Mouse (Mus musculus) thymus, adult 2 months (tissue): Measurements from ENCODE around the gene Hnrnpab. TPM values are rescaled to one million over a fixed set of nuclear protein-coding genes. Genes with fewer than 3 reads are reported as not detected.

ENCODE experiments used
- DNase-seq: peaks from one replicate; pipeline ENCODE4 v3.0.0; 2021
- H3K27ac ChIP-seq: fragments of 200-500 bp; 2 replicates; pipeline ENCODE4 v1.5.1; 2012; ENCODE audit warnings: low read length, control low read depth; ENCODE audit not compliant: control insufficient read depth, insufficient read depth
- H3K27me3 ChIP-seq: fragments of 200-500 bp; 2 replicates; pipeline ENCODE4 v1.6.1; 2012; ENCODE audit warnings: mild to moderate bottlenecking, low read length, moderate library complexity, mixed read lengths; ENCODE audit not compliant: control insufficient read depth, insufficient read depth
- H3K36me3 ChIP-seq: fragments of 200-500 bp; 2 replicates; pipeline ENCODE4 v1.6.1; 2012; ENCODE audit warnings: mild to moderate bottlenecking, low read length, moderate library complexity; ENCODE audit not compliant: control insufficient read depth, insufficient read depth
- H3K4me1 ChIP-seq: fragments of 200-500 bp; replicated peaks from 2 replicates; pipeline ENCODE4 v1.6.1; 2012; ENCODE audit warnings: low read length; ENCODE audit not compliant: control insufficient read depth, insufficient read depth
- H3K4me3 ChIP-seq: fragments of 200-500 bp; 2 replicates; pipeline ENCODE4 v1.5.1; 2012; ENCODE audit warnings: mild to moderate bottlenecking, low read length, control low read depth, moderate library complexity; ENCODE audit not compliant: control insufficient read depth, insufficient read depth
- CTCF ChIP-seq: fragments of 200-500 bp; IDR thresholded peaks from 2 replicates; pipeline ENCODE4 v1.5.1; 2012; ENCODE audit warnings: mild to moderate bottlenecking, control low read depth, low read length, moderate library complexity, borderline replicate concordance; ENCODE audit not compliant: control insufficient read depth, poor library complexity, insufficient read depth; ENCODE audit errors: extremely low read depth
- POLR2A ChIP-seq: fragments of 200-500 bp; IDR thresholded peaks from 2 replicates; pipeline ENCODE4 v1.6.1; 2012; ENCODE audit warnings: mild to moderate bottlenecking, low read length, control low read depth, moderate library complexity; ENCODE audit not compliant: control insufficient read depth, poor library complexity, insufficient read depth; ENCODE audit errors: extremely low read depth
- WGBS: fragments of 180-500 bp; shearing (Covaris S2); methylation state at CpG from one replicate; pipeline ENCODE4 v1.1.7; 2018; 5-methylcytosine and 5-hydroxymethylcytosine counted together
- polyA plus RNA-seq: library from polyadenylated mRNA; depleted of rRNA; stranded (reverse); fragments of >200 nt; gene quantifications from 2 replicates; pipeline ENCODE4 v1.2.3, GENCODE M21; 2012; rRNA removed

The Hnrnpab gene
- 533 and 863 TPM in 2 replicates for polyA plus RNA-seq

DNA sequence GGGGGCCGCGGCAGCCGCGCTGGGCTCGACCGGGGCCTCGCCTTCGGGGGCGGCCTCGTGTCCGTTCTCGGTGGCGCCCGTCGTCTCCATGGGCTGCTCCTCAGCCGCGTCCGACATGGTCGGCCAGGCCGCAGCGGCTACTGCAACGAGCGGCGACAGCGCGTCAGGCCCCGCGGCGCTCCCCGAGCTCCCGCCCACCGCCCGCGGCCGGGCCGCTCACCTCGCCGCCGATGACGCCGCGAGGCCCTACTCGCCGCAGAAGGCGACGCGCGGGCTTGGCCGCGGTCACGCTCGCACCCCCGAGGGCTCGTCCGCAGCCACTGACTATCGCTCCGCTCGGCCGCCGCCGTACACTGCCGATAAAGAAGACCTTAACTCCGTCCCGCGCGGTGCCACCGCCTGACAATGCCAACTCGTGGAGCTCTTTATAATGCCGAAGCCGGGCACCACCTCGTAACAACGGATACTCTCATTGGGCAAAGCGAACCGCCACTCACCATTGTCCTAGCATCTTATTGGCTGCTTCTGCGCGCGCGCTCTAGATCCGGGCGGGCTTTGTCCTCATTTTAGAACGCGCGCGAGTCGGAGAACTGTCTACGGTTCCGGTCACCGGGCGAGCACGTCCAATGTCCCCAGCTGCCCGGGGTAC is at the start of gene Hnrnpab:
TSS of gene Hnrnpab (minus strand) at position 401 of the 649 bp plus-strand sequence.
- peak; percentile 96 for DNase-seq
- under 1% methylated on average over 91 of the region's 91 CpGs for WGBS
- Histone ChIP-seq H3K27ac (peak within 1 kb of the TSS; percentile 15), H3K36me3 (peaks cover 38% of the 10 kb centered on the region), H3K4me1 (peaks cover 13% of the 10 kb centered on the region), H3K4me3 (peak within 1 kb of the TSS; percentile 75), H3K27me3 (no peaks in the 10 kb centered on the region)
- TF ChIP-seq POLR2A (peak; percentile 100), CTCF (no peak)

DNA sequence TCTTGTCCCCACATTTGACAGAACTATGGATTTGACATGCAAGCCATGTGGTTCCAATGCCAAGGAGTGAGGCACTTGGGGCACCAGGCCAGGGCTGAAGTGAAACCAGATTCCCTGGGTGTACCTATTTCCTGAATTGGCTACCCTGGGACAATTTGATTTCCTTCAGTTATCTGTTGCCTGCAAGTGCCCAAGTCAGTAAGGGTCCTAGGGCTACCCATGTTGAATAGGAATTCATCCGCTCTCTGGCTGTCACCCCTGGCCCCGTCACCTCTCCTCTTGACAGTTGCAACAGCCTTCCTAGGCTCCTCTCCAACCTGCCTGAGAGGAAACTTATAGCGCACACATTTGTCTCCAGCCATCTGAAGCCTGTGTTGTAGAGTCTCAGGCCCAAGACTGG is 48.2 kb upstream of the Hnrnpab start:
- Histone ChIP-seq H3K36me3 (no peaks in the 10 kb centered on the region), H3K27ac (no peak overlapping the region), H3K4me3 (no peak overlapping the region), H3K4me1 (peaks cover 24% of the 10 kb centered on the region), H3K27me3 (no peaks in the 10 kb centered on the region)
- no peak for DNase-seq
- WGBS = 97% methylated on average over 3 of the region's 3 CpGs
- TF ChIP-seq POLR2A (no peak), CTCF (no peak)

DNA sequence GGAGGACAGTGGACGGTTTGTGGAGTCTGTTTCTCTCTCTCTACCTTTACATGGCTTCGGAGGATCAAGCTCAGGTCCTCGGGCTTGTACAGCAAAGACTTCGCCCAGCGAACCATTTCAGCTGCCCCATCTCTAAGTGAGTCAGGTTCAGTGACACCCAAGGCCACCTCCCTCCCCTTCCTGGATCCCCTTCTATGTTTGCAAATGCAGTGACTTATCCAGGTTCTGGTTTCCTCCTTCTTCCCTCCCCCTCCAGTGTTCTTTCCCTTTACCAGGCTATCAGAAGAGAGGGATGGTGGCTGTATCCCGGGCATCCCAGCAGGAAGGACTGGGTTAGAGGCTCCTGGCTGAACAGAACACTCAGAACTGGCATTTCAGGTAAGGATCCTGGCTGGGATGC is 47.1 kb upstream of the Hnrnpab start:
- no peak overlapping the region for H3K27ac ChIP-seq
- H3K36me3 ChIP-seq = no peaks in the 10 kb centered on the region
- no peak for DNase-seq
- TF ChIP-seq POLR2A (no peak), CTCF (no peak)
- H3K4me3 ChIP-seq = no peak overlapping the region
- 94% methylated on average over 6 of the region's 6 CpGs for WGBS
- H3K4me1 ChIP-seq = peaks cover 27% of the 10 kb centered on the region
- no peaks in the 10 kb centered on the region for H3K27me3 ChIP-seq

DNA sequence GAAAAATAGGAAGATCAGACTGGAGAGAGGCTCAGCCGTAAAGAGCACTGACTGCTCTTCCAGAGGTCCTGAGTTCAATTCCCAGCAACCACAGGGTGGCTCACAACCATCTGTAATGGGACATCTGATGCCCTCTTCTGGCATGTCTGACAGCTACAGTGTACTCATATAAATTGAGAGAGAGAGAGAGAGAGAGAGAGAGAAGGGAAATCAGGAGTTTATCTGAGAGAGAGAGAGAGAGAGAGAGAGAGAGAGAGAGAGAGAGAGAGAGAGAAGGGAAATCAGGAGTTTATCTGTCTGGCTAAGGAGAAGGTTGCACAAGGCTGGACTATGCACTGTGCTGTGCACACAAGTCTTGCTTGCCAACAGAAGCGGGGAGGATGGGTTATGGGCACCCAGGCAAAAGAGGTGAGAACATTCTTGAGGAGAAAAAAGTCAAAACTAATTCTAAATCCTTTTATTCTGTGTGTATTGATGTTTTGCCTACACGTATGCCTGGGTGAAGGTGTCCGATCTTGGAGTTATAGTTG is 46.3 kb upstream of the Hnrnpab start:
- H3K4me3 ChIP-seq = no peak overlapping the region
- WGBS = 97% methylated on average over 4 of the region's 4 CpGs
- DNase-seq = no peak
- no peaks in the 10 kb centered on the region for H3K36me3 ChIP-seq
- TF ChIP-seq POLR2A (no peak), CTCF (no peak)
- H3K27ac ChIP-seq = no peak overlapping the region
- no peaks in the 10 kb centered on the region for H3K27me3 ChIP-seq
- H3K4me1 ChIP-seq = peaks cover 26% of the 10 kb centered on the region

DNA sequence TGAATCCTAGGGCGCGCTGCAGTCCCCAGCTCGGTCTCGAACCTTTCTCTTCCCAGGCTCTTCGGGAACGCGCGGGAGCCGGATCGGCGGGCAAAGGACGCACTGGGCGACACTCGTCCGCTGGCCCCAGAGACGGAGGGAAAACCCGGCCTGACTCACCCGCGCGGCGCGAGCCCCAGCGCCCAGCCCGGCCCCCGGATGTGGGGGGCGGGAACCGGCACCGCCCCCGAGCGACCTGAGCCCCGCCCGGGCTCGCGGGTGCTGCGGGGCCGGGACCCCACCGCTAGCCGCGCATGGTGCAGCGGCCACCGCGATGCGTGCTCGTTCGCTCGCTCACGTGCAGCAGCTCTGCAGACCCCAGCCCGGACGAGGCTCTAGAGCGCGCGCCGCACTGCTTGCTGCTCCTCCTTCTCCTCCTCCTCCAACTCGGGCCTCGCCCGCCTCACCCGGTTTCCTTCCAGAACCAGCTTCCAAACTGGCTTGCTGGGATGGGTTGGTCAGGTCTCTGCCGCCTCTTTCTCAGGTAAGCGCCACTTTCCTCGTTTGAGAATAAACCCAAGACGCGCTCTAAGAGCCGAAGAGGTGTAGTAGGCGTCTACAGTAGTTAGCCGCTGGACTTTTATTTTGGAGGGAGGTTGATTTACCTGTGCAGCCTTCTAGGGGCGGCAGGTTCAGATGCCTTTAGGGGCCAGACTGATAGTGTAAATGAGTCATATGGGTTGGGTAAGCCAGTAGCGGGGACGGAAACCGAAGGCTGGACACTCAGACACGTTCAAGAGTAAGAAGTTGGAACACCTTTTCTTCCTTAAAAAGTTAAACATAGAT is 44.3 kb upstream of the Hnrnpab start, which contains the start of the genes N4bp3 and D930048N14Rik:
TSS of gene N4bp3 (minus strand) at position 152 of the 825 bp plus-strand sequence.
TSS of gene D930048N14Rik (plus strand) at position 264 of the 825 bp plus-strand sequence.
- peaks cover 42% of the 10 kb centered on the region for H3K4me1 ChIP-seq
- H3K27ac ChIP-seq = no peak within 1 kb of the TSS
- WGBS = 1% methylated on average over 70 of the region's 70 CpGs
- no peaks in the 10 kb centered on the region for H3K36me3 ChIP-seq
- peak within 1 kb of the TSS; percentile 82 for H3K4me3 ChIP-seq
- TF ChIP-seq POLR2A = no peak
- no peak; the same call in 1 of the 2 replicates for TF ChIP-seq CTCF
- H3K27me3 ChIP-seq = no peaks in the 10 kb centered on the region
- DNase-seq = peak; percentile 78

DNA sequence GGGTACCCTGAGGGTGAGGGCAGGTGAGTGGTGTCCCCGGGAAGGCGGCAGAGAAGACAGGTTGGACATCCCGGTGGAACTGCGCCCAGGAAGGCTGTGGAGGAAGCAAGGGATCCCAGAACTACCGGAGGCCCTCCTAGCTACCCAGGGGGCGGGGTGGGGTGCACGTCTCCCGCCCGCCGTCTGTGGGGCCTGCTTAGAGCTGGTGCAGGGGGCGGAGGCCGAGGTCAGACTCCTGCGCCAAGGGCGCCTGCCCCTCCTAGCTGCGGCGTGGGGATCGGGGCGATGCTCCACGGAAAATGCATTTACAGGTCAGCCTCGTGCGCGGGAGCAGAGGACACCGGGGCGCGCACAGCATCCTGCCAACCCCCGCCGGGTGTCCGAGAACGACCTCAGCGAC is 43.6 kb upstream of the Hnrnpab start:
- Histone ChIP-seq H3K4me3 (peak overlapping the region; percentile 82), H3K27ac (no peak overlapping the region), H3K4me1 (peaks cover 49% of the 10 kb centered on the region), H3K36me3 (no peaks in the 10 kb centered on the region), H3K27me3 (no peaks in the 10 kb centered on the region)
- under 1% methylated on average over 30 of the region's 30 CpGs for WGBS
- DNase-seq = peak; percentile 60
- no peak for TF ChIP-seq CTCF
- no peak for TF ChIP-seq POLR2A
